Mouse (Mus musculus): ENCODE measurements around the gene Fgfbp3.
A peak's percentile ranks its signal among the peaks of the same experiment; 100 is the strongest.
"Not testable (repeated sequence)": the region's sequence is repeated elsewhere in the genome, so short reads cannot be mapped to it uniquely, and the experiment has no call there.

Gene Fgfbp3

GRCm38 (mm10) chr19:36910424-36911045 lies 8.9 kb downstream of the Fgfbp3 start:
- no peak for DNase-seq (ENCODE audit: low read depth, low spot score)

GRCm38 (mm10) chr19:36909676-36910292 lies 9.6 kb downstream of the Fgfbp3 start:
- peak; percentile 85 for DNase-seq (ENCODE audit: low read depth, low spot score)

- DNase-seq (ENCODE audit: low read depth, low spot score), result no peak
Measured at GRCm38 (mm10) chr19:36909150-36909549, 10.3 kb downstream of the Fgfbp3 start.

GRCm38 (mm10) chr19:36904211-36905007 lies 15.0 kb downstream of the Fgfbp3 start:
- no peak for DNase-seq (ENCODE audit: low read depth, low spot score)

- no peak for DNase-seq (ENCODE audit: low read depth, low spot score)
Measured at GRCm38 (mm10) chr19:36903377-36903776, 16.0 kb downstream of the Fgfbp3 start.

- peak; percentile 76 for DNase-seq (ENCODE audit: low read depth, low spot score)
Measured at GRCm38 (mm10) chr19:36897778-36898177, 21.6 kb downstream of the Fgfbp3 start.

- DNase-seq (ENCODE audit: low read depth, low spot score), result no peak
Measured at GRCm38 (mm10) chr19:36896791-36897569, 22.4 kb downstream of the Fgfbp3 start.

- DNase-seq (ENCODE audit: low read depth, low spot score), result no peak
Measured at GRCm38 (mm10) chr19:36891746-36892145, 27.7 kb downstream of the Fgfbp3 start.

- DNase-seq (ENCODE audit: low read depth, low spot score), result no peak
Measured at GRCm38 (mm10) chr19:36887706-36888105, 31.7 kb downstream of the Fgfbp3 start.

GRCm38 (mm10) chr19:36886316-36886715 lies 33.1 kb downstream of the Fgfbp3 start:
- DNase-seq (ENCODE audit: low read depth, low spot score), result no peak

- peak; percentile 40 for DNase-seq (ENCODE audit: low read depth, low spot score)
Measured at GRCm38 (mm10) chr19:36883119-36883518, 36.3 kb downstream of the Fgfbp3 start.

- DNase-seq (ENCODE audit: low read depth, low spot score), result no peak
Measured at GRCm38 (mm10) chr19:36878743-36879495, 40.5 kb downstream of the Fgfbp3 start.

GRCm38 (mm10) chr19:36877329-36877728 lies 42.1 kb downstream of the Fgfbp3 start:
- no peak for DNase-seq (ENCODE audit: low read depth, low spot score)

- no peak for DNase-seq (ENCODE audit: low read depth, low spot score)
Measured at GRCm38 (mm10) chr19:36874651-36875050, 44.8 kb downstream of the Fgfbp3 start.

GRCm38 (mm10) chr19:36868675-36869074 lies 50.7 kb downstream of the Fgfbp3 start:
- not testable (repeated sequence) for DNase-seq (ENCODE audit: low read depth, low spot score)
